Mouse (Mus musculus) megakaryocyte, embryonic 14.5 days (primary cell): ENCODE results near the gene Ctc1.

ENCODE experiments used
- FLI1 ChIP-seq: IDR thresholded peaks from 2 replicates; pipeline ENCODE4 v1.6.1; 2012; ENCODE audit warnings: low read length, inconsistent platforms, mixed read lengths
- GATA1 ChIP-seq: IDR thresholded peaks from 3 replicates; pipeline ENCODE4 v1.6.1; 2012; ENCODE audit warnings: mixed read lengths, low read length, inconsistent platforms, borderline replicate concordance

DNA sequence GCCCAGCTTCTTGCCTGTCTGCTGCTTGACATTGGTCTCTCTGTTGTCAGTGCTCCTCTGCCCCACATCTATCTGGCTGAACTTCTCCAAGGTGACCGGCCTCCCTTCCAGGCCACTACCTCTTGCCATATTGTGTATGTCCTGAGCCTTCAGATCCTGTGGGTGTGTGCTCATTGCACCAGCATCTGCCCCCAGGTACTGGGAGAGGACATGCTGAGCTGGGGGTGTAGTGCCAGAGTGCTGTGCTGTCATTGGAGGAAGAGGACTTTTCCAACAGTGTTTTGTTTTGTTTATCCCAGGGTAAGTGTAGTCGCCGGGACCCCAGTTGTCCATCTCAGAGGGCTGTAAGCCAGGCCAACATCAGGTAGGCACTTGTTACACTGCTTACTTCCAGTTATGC lies 18.9 kb downstream of the Ctc1 start:
- TF ChIP-seq GATA1 (no peak), FLI1 (no peak)
